Mouse (Mus musculus) left cerebral cortex, postnatal 36 days (tissue): ENCODE data around the gene Ube2g1. TPM values are rescaled to one million over a fixed set of nuclear protein-coding genes. Genes with fewer than 3 reads are reported as not detected.

Experiments
- DNase-seq, 2 experiments: peaks; one replicate each; pipeline ENCODE4 v3.0.0; 2021 to 2022; ENCODE audit warnings: low spot score in 2 of 2, mixed read lengths in 1 of 2
- intact Hi-C: fragments of 180-260 bp; cut with DNase I; formaldehyde crosslinking; loops from one replicate; pipeline ENCODE4 v1.15.1; 2025
- total RNA-seq, 2 experiments: library from RNA; stranded (reverse); gene quantifications; 2 replicates each; pipeline ENCODE4 v1.2.3; 2021

Ube2g1 gene
- total RNA-seq = 10 to 100 TPM; 50.7 to 59.0 TPM

DNA sequence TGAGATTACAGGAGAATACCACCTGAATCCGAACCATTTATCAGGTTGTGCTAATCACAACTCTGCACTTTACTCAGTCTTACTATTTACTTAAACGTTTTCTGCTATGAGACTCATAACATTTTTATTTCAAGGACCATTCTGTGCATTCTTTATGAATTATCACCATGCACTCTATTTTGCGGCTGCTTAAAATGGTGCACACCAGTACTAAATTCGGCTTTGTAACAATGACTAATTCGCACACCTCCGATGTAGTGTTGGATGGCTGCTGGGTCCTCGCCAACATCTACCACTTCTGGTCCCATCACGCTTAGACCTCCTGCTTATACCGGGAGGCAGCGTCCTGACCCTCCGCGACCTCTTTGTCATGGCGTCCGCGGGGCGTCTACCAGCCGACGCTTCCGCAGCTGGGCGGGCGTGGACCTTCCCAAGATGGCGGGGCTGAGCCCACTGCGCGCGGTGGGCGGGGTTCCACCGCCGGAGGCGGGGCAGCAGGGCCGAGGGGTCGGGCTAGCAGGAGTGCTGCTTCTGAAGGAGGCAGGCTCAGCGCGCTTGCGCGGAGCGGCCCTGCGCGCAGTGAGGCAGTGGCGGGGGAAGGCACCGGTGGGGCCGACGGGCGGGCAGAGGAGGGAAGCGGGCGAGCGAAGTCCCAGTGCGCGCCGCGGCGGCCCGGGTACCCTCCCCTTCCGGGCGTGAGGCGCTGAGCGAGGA is at the start of gene Ube2g1:
Gene Ube2g1 (plus strand): TSS at position 590 of the 714 bp plus-strand sequence.
- intact Hi-C loops = loop anchor here (5.0 kb wide), 4 partner anchors 85 to 410 kb away; partner anchors contain the start of genes Ankfy1, Camkk1, Cyb5d2 and Zzef1
- DNase-seq = peak; percentile 97 to 99

DNA sequence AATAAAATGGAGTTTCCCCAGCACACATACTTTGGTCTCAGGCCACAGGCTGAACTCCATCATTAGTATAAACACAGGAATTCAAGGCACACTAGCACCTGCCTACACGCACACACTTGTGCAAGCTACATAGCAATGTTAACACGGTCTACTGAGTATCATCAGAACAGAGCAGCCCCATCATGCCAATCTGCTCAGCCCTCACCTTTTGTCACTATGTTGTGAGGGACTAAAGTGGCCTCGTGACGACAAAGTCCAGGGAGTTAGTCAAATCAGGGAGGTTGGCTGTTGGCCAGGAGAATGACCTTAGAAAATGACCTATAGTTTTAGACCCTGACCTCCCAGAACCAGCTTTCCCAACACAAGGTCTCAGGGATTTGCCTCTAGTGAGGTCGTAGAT is 48.9 kb upstream of the Ube2g1 start:
- intact Hi-C loops = no loop called here
- DNase-seq = no peak

DNA sequence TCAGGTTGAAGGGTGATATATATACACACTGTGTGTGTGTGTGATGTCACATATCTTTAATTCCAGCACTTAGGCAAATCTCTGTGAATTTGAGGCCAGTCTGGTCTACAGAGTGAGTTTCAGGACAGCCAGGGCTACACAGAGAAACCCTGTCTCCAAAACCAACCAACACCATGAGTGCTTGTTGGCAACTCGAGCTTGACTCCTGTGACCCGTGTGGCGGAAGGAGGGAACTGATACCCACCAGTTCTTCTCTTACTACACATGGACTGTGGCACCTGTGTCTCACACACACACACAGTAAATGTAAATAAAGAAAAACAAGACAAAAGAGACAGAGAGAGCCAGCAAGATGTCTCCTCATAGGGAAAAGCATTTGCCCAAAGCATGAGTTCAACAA is 46.4 kb upstream of the Ube2g1 start:
- DNase-seq = no peak
- intact Hi-C loops = loop anchor here (5.0 kb wide), 3 partner anchors 123 to 338 kb away; partner anchors contain the start of gene Ggt6

DNA sequence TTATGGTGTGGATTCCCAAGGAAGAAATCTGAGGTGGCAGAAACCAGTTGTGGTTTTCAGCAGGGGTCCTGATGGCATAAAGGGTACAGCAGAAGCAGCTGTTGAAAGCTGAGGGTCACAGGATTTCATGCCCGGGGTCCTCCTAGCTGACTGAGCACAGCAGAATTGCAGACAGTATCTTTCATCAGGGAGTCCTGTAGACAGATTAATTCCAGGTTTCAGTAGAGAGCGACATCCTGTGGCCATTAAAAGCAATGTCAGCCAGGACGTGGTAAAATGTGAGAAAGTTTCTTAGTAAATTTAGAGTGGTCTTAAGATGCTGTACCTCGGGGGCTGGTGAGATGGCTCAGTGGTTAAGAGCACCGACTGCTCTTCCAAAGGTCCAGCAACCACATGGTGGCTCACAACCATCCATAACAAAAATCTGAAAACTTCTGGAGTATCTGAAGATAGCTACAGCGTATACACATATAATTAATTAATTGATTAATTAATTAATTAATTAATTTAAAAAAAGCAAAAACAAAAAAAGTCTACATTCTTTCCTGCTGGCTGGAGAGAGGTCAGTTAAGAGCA is 42.8 kb upstream of the Ube2g1 start:
- intact Hi-C loops = loop anchor here (5.0 kb wide), 3 partner anchors 127 to 342 kb away; partner anchors contain the start of gene Ggt6
- DNase-seq = no peak

DNA sequence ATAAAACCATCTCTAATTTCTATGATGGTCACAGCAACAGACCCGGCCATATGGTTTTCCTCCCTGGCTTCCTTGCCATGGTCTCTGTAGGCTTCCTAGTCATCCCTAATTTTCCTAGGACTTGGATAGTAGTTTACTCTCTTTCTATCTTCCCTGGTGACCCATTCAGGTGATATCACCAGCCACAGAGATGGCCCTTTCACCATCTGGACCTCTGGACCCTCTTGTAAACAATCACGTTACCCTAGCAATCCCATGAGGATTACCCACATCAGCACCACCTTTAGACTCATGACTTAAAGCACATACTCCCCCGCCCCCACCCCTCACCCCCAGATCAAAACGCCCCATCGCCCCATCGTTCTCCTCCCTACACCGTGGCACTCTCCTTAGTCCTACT is 40.8 kb upstream of the Ube2g1 start:
- intact Hi-C loops = loop anchor here (2.0 kb wide), 1 partner anchor 74 kb away; no protein-coding TSS in a partner anchor
- no peak for DNase-seq

DNA sequence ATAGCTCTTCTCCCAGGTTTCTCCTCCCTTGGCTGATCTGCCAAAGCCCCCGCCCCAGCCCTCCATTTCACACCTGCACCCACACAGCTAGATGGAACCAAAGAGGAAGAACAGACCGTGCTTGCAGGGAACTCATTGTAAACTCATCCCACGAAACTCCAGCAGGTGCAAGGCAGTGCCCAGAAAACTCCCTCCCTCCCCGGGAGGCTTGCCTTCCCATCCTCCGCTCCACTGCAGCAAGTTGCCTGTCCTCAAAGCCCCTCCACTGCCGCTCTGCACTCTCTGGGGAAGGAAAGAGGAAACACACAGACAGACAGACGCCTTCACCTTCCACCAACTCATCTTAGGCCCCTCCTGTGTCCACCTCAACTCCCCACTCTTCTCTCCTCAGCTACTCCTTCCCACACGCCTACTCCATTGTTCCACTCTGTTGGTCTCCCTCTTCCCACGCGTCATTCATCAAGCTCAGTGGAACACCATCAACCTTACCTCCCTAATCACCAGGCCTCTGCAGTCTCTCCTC is 40.2 kb upstream of the Ube2g1 start:
- peak; percentile 81 to 89 for DNase-seq
- intact Hi-C loops = loop anchor here (2.0 kb wide), 1 partner anchor 74 kb away; no protein-coding TSS in a partner anchor

DNA sequence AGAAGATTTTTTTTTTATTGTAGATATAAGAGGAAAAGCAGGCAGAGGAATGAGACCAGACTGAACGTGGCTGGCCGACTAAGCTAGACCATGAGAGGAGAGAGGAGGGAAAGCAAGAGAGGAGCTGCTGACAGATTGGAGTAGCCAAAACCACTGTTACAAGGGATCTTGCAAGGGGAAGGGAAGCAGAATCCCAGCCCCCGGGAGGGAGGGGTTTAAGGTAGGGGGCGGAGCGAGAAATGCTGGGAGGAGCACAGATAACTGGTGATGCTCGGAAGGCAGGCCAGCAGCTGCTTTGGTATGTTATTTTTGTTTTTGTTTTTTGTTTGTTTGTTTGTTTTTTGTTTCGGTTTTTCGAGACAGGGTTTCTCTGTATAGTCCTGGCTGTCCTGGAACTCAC is 38.0 kb upstream of the Ube2g1 start:
- intact Hi-C loops = no loop called here
- no peak for DNase-seq

DNA sequence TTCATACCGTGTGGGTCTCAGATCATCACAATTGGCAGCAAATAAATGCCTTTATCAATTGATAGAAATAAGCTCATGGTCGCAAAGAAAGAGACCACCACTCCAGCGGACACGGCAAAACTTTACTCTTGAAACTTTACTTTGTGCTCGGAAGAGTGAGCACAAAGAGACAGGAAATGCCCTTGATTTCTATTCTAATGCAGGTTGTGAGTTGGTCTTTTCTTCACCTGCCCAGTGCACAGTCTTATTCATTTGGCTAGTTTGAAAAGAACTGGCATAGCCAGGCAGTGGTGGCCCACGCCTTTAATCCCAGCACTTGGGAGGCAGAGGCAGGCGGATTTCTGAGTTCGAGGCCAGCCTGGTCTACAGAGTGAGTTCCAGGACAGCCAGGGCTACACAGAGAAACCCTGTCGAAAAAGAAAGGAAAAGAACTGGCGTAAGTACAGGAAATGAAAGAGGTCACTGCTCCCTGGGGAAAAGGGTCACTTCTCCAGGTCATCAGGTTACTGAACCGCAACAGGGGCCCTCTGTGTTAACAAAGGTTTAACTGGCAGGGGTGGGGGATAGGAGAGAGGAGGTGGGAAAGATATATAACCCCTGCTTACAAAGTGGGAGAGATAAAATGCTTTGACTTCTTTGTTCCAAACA is 37.3 kb upstream of the Ube2g1 start:
- no peak for DNase-seq
- intact Hi-C loops = loop anchor here (5.0 kb wide), 1 partner anchor 428 kb away; the partner anchor contains the start of gene P2rx1

DNA sequence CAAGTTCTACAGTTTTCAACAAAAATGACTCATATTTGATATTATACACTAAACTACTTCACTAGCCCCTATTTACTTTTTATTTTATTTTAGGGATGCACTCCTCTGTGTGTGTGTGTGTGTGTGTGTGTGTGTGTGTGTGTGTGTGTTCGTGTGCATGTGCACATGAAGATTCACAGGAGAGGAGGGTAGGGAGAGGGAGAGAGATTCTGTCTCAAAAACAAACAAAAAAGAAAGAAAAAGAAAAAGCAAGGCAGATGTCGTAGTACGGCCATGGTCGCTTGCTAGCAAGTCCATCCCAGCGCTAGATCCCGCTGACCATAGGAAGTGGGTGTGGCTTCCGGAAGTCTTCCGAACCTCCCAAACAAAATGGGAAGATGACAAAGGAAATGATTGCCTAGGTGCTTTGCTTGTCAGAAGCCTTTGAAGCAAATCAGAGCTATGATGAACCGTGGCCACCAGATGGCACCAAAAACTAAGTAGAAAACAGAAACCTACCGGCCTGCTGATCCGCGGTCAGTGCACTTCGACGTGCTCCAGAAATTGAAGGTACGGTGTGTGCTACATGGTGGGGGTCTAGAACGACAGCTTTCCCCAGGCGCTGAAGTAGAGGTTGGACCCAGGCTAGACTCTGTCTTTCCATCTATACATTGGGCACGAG is 36.6 kb upstream of the Ube2g1 start:
- DNase-seq = peak; percentile 69 to 78

DNA sequence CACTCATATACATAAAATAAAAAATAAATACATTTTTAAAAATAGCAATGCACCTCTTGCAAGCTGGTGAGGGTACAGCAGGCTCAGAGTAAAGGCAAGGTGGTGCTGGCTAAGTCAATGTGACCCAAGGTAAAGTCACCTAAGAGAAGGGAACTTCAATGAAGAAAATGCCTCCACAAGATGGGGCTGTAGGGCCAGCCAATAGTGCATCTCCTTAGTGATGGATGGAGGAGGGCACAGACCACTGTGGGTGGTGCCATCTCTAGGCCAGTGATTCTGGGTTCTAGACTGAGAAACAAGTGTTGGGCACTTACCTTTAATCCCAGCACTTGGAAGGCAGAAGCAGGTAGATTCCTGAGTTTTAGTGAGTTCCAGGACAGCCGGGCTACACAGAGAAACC is 33.3 kb upstream of the Ube2g1 start:
- no peak for DNase-seq
- intact Hi-C loops = loop anchor here (2.0 to 5.0 kb wide), 2 partner anchors 151 to 423 kb away; partner anchors contain the start of gene P2rx1

More for the DNA sequence above, 36.6 kb upstream of the Ube2g1 start:
- intact Hi-C loops = loop anchor here (5.0 kb wide), 1 partner anchor 427 kb away; the partner anchor contains the start of gene P2rx1

DNA sequence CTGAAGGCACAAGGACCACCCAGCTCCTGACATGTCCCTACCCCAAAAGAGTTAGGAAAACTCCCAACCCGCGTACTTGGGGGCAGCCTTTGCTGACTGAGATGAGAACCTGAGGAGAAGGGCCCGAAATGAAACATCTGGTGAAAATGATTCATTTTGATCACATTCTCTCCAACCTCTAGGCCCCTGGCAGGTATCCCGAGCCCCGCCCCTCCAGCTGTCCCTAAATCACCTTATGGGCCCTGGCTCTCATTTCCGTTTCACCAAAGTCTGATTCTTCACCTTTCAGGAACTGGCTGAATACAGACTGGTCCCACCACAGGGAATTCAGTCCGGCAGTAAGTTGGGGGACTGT is 31.0 kb upstream of the Ube2g1 start:
- no peak for DNase-seq
- intact Hi-C loops = no loop called here

DNA sequence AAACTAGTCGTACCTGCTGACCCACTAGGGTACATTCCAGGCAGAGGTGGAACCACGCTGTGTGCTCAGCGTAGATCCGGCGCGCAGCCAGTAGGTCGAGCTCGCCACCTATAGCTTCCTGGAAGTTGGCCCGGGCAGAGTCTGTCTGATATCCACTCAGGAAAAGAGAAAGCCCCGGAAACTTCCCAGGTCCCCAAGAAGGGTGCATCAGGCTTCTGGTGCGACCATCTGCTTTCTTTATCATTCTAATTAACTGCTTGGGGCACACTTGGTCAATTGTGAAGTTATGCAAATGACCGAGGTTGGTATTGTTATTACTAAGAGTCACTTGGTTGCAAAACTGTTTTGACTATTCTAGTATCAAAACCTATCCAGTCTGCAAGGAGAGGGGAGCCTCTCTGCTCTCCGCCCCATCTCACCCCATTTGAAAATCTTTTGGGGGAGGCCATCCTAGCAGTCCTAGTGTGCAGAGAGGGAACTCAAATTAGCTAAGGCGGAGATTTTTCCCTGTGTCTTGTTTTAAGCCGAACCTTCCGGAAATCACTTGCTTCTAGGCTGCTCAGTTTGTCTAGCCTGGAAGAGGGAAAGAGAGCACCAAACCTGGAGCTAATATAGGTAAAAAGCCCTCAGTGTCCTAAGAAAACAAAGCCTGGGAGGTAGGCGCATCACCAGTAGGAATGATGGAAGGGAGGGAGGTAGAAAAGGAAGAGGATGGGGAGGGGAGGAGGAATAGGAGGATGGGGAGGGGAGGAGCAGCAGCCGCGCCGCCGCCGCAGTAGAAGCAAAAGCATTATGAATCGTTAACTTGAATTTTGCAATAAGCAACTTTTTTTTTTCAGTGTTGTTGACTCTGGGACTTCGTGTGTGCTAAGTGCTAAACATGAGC is 30.4 kb upstream of the Ube2g1 start:
- intact Hi-C loops = no loop called here

DNA sequence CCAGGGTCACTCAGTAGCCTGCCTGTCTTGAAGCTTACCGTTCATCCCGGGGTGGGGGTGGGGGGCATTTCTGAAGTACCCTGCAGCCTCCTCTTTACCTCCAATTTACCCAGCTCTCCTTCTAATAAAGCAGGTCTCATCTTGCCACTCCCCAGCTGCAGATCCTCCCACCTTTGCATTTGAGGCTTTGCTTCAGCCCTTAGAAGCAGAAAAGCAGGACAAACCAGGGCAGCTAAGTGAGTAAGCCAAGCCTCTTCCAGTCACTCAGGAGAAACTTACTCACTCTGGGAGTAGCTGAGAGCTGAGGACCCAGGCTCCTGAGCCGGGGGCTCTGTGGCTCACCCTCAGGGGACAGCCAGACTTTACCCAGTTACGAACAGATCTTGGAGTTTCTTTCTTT is 28.6 kb upstream of the Ube2g1 start:
- intact Hi-C loops = no loop called here

More for the DNA sequence above, 30.4 kb upstream of the Ube2g1 start:
- peak; percentile 12 to 17 for DNase-seq

DNA sequence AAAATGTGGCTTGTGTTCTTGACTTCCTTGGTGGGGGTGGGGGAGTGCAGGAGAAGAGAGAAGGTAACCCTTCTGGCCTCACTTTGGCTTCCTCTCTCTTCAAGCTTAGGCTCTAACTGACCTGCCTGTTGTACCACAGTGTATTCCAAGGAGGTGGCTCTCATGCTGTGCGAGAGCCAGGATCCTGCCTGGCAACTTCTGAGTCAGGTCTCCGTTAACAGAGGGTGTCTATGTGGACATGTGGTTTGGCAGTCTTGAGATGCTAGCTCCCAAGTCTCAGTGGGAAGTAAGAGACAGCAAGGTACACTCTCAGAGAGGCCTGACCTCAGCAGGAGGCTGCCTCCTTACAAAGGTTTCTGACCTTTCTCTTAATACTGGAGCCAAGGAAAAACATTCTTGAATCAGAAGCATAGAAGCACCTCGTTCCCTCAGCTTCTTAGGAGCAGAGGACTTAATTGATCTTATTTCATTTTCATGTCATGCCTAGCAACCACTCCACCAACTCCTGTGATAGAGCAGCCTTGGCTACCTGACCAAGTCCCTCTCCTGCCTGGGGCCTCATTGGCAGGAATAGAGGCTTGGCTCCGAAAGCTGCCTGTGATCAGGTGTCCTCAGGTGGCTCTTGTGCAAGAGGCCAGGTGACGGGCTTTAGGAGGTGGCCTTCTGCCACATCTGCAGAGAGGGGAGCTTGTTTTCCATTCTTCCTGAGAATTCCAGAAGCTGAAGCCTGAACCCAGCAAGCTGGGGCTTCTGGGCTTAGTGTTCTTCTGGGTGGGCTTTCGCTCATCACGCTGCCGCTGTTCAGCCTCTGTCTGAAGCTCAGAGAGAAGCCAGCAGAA is 25.3 kb upstream of the Ube2g1 start:
- intact Hi-C loops = no loop called here
- DNase-seq = no peak

More for the DNA sequence above, 28.6 kb upstream of the Ube2g1 start:
- no peak for DNase-seq

DNA sequence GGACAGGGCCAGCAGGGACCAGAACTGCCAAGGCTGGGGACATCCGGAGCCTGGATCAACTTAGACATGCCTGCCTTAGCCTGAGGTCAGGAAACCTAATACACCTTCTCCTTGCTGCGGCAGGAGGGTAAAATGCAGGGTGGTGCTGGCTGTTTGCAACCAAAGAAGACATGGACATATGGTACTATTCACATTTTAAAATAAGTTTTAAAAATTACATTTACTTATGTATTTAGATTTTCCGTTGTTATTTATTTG is 24.7 kb upstream of the Ube2g1 start:
- intact Hi-C loops = no loop called here
- no peak for DNase-seq

DNA sequence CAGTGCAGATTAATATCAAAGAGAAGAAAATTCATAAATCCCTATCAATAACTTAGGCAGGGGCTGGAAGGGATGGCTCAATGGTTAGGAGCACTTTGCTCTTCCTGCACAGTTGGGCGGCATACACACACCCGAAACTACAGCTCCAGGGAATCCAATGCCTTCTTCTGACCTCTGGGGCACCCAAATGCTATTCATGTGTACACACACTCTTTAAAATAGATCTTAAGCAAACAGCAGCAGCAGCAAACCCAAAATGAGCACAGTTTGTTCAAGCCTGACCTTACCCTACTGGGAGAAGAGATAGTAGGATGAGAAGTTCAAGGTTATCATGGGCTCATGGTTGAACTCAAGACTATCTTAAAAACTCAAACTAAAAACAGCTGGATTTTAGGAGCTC is 24.0 kb upstream of the Ube2g1 start:
- intact Hi-C loops = no loop called here
- no peak for DNase-seq

DNA sequence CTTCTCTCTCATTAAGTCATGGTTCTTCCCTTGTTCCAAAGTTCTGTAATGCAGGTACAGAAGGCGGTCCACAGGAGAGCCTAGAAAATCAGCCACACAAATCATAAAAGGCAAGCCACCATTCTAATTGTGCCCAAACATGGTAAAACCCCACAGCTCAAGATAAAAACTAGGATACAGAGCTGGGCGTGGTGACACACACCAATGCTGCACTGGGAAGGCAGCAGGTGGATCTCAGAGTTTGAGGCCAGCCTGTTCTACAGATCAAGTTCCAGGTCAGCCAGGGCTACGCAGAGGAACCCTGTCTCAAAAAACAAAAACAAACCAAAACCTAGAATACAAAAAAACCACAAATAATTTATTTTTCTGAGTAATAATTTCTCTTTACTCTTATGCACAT is 20.5 kb upstream of the Ube2g1 start:
- intact Hi-C loops = no loop called here
- no peak for DNase-seq

DNA sequence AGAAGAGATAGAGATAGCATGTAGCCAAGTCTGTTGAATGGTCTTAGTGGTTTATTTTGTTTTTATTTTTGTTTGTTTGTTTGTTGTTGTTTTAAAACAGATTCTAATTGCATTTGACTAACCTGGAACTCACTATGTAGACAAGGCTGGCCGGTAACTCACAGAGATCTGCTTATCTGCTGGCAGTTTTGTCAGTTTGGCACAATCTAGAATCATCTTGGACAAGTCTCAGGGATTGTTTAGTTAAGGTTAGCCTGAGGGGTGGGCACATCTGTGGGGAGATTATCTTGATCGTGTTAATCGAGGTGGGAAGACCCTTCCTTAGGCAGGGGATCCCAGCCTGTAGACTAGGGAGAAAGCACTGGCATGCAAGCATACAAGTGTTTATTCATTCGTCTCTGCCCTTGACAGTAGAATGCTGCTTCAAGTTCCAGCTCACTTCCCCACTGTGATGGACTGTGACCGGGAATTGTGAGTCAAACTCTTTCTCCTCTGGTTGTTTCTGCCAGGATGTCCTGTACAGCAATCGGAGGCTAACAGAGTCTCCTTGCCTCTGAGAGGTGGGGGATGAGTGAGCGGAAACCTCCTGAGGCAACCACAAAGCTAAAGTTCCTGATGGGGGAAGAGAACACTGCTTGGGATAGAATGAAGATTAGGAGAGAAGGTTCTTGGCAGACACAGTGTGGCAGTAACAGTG is 19.4 kb upstream of the Ube2g1 start:
- intact Hi-C loops = no loop called here

More for the DNA sequence above, 19.4 kb upstream of the Ube2g1 start:
- DNase-seq = no peak
